Mouse (Mus musculus) CH12.LX (cell line): ENCODE measurements at regions not wholly inside any gene's neighbourhood (a gene's known extent, or its start where the extent isn't known, plus 50 kb on each side); places are given as distances from the start of the nearest gene placed in this dataset.

Experiments
- CTCF ChIP-seq, 2 experiments: IDR thresholded peaks in 1 of 2; conservative IDR thresholded peaks in 1 of 2; 2 replicates each; pipeline ENCODE4 v1.5.1; 2011 to 2012; ENCODE audit warnings: low read depth in 2 of 2, low read length in 2 of 2, improper control_type of control experiment in 1 of 2, inconsistent platforms in 1 of 2, mild to moderate bottlenecking in 1 of 2, moderate library complexity in 1 of 2
- EP300 ChIP-seq: IDR thresholded peaks from 2 replicates; pipeline ENCODE4 v1.6.1; 2011; ENCODE audit warnings: low read length, improper control_type of control experiment
- MXI1 ChIP-seq: IDR thresholded peaks from 2 replicates; pipeline ENCODE4 v1.6.1; 2011; ENCODE audit warnings: mild to moderate bottlenecking, low read depth, low read length, improper control_type of control experiment
- MYC ChIP-seq: IDR thresholded peaks from 2 replicates; pipeline ENCODE4 v1.6.1; 2011; ENCODE audit warnings: low read depth, mild to moderate bottlenecking, improper control_type of control experiment, low read length
- PAX5 ChIP-seq: IDR thresholded peaks from 2 replicates; pipeline ENCODE4 v1.6.1; 2012; ENCODE audit warnings: low read length, inconsistent platforms, mixed read lengths
- SIN3A ChIP-seq: IDR thresholded peaks from 2 replicates; pipeline ENCODE4 v1.6.1; 2012; ENCODE audit warnings: low read length, improper control_type of control experiment, inconsistent platforms
- TCF12 ChIP-seq: IDR thresholded peaks from 2 replicates; pipeline ENCODE4 v1.6.1; 2014; ENCODE audit warnings: low read depth, mild to moderate bottlenecking, inconsistent platforms, low read length, improper control_type of control experiment

GRCm38 (mm10) chr10:99441014-99441413 is 178.0 kb downstream of the Dusp6 start:
- TF ChIP-seq EP300 (no peak), CTCF (conservative IDR thresholded peaks at IDR 0.05 in 1 of 2, IDR thresholded peaks at IDR 0.05 in 1 of 2; ENCODE audit: low read depth in 2 of 2, low read length in 2 of 2) (no peak), SIN3A (no peak), PAX5 (no peak), TCF12 (no peak), MXI1 (no peak), MYC (no peak)
